Mouse (Mus musculus) small intestine, adult 2 months (tissue): ENCODE results near the gene Hipk4.
A peak's percentile ranks its signal among the peaks of the same experiment; 100 is the strongest.

Source experiments
- CTCF ChIP-seq: fragments of 200-500 bp; IDR thresholded peaks from 2 replicates; pipeline ENCODE4 v1.5.1; 2012; ENCODE audit warnings: low read depth, mild to moderate bottlenecking, control low read depth, inconsistent platforms, low read length, moderate library complexity, mixed read lengths; ENCODE audit not compliant: insufficient replicate concordance, insufficient read length; ENCODE audit errors: extremely low read depth
- POLR2A ChIP-seq: fragments of 200-500 bp; IDR thresholded peaks from 2 replicates; pipeline ENCODE4 v1.6.1; 2012; ENCODE audit warnings: low read depth, mild to moderate bottlenecking, control low read depth, inconsistent platforms, low read length, moderate library complexity

DNA sequence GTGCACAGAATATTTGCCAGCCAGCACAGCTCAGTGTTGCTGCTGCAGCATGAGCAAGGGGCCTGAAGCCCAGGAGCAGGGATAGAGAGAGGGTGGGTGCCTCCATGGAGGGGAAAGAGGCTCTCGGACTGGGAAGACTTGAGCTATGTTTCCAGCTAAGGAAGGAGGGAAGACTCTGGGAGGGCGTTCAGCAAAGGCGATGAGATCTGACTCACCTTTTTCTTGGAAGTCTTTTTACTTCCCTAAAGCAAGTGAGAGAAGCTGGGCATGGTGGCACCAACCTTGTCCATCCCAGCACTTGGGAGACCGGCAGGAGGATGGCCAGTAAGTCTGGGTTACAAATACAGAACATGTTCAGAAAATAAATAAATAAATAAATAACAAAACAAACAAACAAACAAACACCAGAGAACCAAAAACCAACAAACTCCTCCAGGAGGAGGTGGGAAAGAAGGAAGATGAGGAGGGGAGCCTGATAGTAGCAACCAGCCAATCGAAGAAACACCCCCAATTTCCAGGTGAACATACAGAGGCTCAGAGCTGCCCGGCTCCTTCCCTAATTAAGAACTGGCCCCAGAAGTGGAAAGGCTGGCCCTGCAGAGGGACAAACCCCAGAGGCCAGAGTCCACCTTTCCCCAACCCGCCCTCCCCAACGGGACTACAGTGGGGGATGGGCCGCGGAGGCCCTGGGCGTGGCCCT lies 42.0 kb upstream of the Hipk4 start:
- TF ChIP-seq CTCF = no peak
- TF ChIP-seq POLR2A = peak; percentile 81; the same call in 1 of the 2 replicates
